Mouse (Mus musculus): ENCODE measurements around the gene Stac2. TPM values are rescaled to one million over a fixed set of nuclear protein-coding genes. Genes with fewer than 3 reads are reported as not detected.

Stac2 gene
- 3.7 and 4.3 TPM in 2 replicates for polyA plus RNA-seq (2015; fragmentation: Nextera tagmentation; extraction: Ambion mirVana)

GRCm38 (mm10) chr11:98052989-98053834, at the start of gene Stac2:
Gene Stac2 (minus strand): TSS chr11:98053462.
- H3K27me3 ChIP-seq, result peaks cover 51% of the 10 kb centered on the region
- H3K4me1 ChIP-seq, result peaks cover 54% of the 10 kb centered on the region

GRCm38 (mm10) chr11:98101332-98101731, 48.1 kb upstream of the Stac2 start:
- Histone ChIP-seq H3K36me3 (peaks cover 94% of the 10 kb centered on the region), H3K4me1 (no peaks in the 10 kb centered on the region), H3K9ac (no peak overlapping the region), H3K4me3 (replicated peaks) (no peak overlapping the region), H3K27me3 (no peaks in the 10 kb centered on the region), H3K4me2 (no peak overlapping the region), H3K27ac (no peak overlapping the region), H3K9me3 (replicated peaks) (no peaks in the 10 kb centered on the region)
- WGBS, result 97% methylated on average over 3 of the region's 3 CpGs
- ATAC-seq (replicated peaks; ENCODE audit: low FRiP score), result no peak

More at GRCm38 (mm10) chr11:98052989-98053834, at the start of gene Stac2:
- ATAC-seq (replicated peaks; ENCODE audit: low FRiP score), result peak; percentile 93
- Histone ChIP-seq H3K4me3 (replicated peaks) (peak within 1 kb of the TSS; percentile 52), H3K27ac (peak within 1 kb of the TSS; percentile 29; the same call in 1 of the 2 replicates), H3K36me3 (no peaks in the 10 kb centered on the region), H3K9ac (peak within 1 kb of the TSS; percentile 45), H3K9me3 (replicated peaks) (no peaks in the 10 kb centered on the region), H3K4me2 (peak within 1 kb of the TSS; percentile 82)
- WGBS, result under 1% methylated on average over 41 of the region's 48 CpGs

DNA sequence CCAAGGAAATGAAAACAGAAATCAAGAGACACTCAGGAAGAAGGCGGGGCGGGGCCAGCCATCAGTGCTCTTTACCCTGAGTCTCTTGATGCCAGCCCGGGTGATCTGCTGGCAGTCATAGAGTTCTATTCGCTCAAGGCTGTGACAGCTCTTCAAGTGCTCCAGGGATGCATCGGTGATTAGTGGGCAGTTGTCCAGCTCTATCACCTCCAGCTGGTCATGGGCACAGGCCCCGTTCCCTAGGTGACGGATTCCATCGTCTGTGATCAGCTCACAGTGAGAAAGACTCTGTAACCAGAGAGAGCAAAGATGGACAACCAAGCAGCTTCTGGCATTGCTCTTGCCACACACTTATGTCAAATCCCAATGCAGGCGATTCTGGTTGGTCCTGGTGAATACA, 37.3 kb upstream of the Stac2 start:
- no peak for ATAC-seq (replicated peaks; ENCODE audit: low FRiP score)
- H3K4me2 ChIP-seq, result no peak overlapping the region
- H3K4me3 ChIP-seq (replicated peaks), result no peak overlapping the region
- 0 out of 2 replicates have a peak, but pooled peaks cover 4% of the 10 kb centered on the region for H3K4me1 ChIP-seq
- H3K36me3 ChIP-seq, result peaks cover 74% of the 10 kb centered on the region
- 95% methylated on average over 9 of the region's 9 CpGs for WGBS
- H3K27ac ChIP-seq, result no peak overlapping the region
- H3K9ac ChIP-seq, result no peak overlapping the region
- H3K9me3 ChIP-seq (replicated peaks), result no peaks in the 10 kb centered on the region
- no peaks in the 10 kb centered on the region for H3K27me3 ChIP-seq

GRCm38 (mm10) chr11:98088224-98088623, 35.0 kb upstream of the Stac2 start:
- Histone ChIP-seq H3K36me3 (peaks cover 69% of the 10 kb centered on the region), H3K9me3 (replicated peaks) (no peaks in the 10 kb centered on the region), H3K4me2 (no peak overlapping the region), H3K9ac (no peak overlapping the region), H3K27ac (no peak overlapping the region), H3K27me3 (no peaks in the 10 kb centered on the region), H3K4me1 (0 out of 2 replicates have a peak, but pooled peaks cover 4% of the 10 kb centered on the region), H3K4me3 (replicated peaks) (no peak overlapping the region)
- WGBS, result 46% methylated on average over 7 of the region's 7 CpGs
- 0 out of 2 replicates have a peak, but pooled peaks have one; percentile 49 for ATAC-seq (replicated peaks; ENCODE audit: low FRiP score)

DNA sequence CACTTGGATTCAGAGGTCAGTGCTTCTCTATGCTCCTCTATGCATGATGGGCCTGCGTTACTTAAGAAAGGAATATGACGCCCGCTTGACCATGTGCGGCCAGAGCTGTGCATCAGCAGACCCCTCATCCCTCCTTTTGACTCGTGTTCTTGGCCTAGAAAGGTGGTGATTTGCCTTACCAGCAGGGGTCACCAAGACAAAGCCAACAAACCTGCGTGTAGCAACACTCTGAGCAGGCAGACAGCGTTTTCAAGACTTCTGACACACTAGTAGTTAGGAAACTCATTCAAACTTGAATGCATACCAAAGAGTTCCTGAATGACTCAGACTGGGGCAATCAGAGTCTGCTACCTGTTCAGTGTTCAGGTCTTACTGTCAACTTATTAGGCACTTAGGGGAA, 33.3 kb upstream of the Stac2 start:
- ATAC-seq (replicated peaks; ENCODE audit: low FRiP score), result no peak
- Histone ChIP-seq H3K4me3 (replicated peaks) (no peak overlapping the region), H3K4me1 (0 out of 2 replicates have a peak, but pooled peaks cover 4% of the 10 kb centered on the region), H3K27ac (no peak overlapping the region), H3K4me2 (no peak overlapping the region), H3K9me3 (replicated peaks) (no peaks in the 10 kb centered on the region), H3K9ac (no peak overlapping the region), H3K27me3 (no peaks in the 10 kb centered on the region), H3K36me3 (peaks cover 52% of the 10 kb centered on the region)
- WGBS, result 74% methylated on average over 7 of the region's 7 CpGs

DNA sequence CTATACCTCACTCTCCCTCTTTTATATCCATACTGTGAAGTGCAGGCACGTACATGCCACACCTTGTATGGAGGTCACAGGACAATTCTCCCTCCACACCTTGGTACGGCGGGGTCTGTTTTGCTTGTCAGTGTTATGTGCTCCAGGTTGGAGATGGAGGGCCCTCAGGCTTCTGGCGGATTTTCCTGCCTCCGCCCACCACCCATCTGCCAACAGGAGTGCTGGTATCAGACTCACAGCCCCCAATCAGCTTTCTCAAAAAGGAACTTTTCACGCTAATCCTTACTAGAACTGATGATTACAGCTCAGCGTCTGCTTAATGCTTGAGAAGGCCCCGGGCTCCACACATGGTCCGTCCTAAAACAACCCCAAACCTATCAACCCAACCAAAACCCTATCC, 32.9 kb upstream of the Stac2 start:
- Histone ChIP-seq H3K27me3 (no peaks in the 10 kb centered on the region), H3K4me1 (0 out of 2 replicates have a peak, but pooled peaks cover 4% of the 10 kb centered on the region), H3K36me3 (peaks cover 48% of the 10 kb centered on the region), H3K9me3 (replicated peaks) (no peaks in the 10 kb centered on the region), H3K9ac (no peak overlapping the region), H3K4me2 (no peak overlapping the region), H3K4me3 (replicated peaks) (no peak overlapping the region), H3K27ac (no peak overlapping the region)
- WGBS, result 93% methylated on average over 9 of the region's 9 CpGs
- no peak for ATAC-seq (replicated peaks; ENCODE audit: low FRiP score)

- Histone ChIP-seq H3K4me2 (no peak overlapping the region), H3K27me3 (no peaks in the 10 kb centered on the region), H3K9ac (no peak overlapping the region), H3K4me1 (no peaks in the 10 kb centered on the region), H3K27ac (no peak overlapping the region), H3K36me3 (peaks cover 18% of the 10 kb centered on the region), H3K9me3 (replicated peaks) (no peaks in the 10 kb centered on the region), H3K4me3 (replicated peaks) (no peak overlapping the region)
- WGBS, result 88% methylated on average over 7 of the region's 7 CpGs
- no peak for ATAC-seq (replicated peaks; ENCODE audit: low FRiP score)
Observed at GRCm38 (mm10) chr11:98082745-98083144, 29.5 kb upstream of the Stac2 start.

- no peak overlapping the region for H3K27ac ChIP-seq
- no peak overlapping the region for H3K4me3 ChIP-seq (replicated peaks)
- H3K4me1 ChIP-seq, result no peaks in the 10 kb centered on the region
- H3K9ac ChIP-seq, result no peak overlapping the region
- WGBS, result 83% methylated on average over 6 of the region's 6 CpGs
- no peak for ATAC-seq (replicated peaks; ENCODE audit: low FRiP score)
- H3K36me3 ChIP-seq, result peaks cover 8% of the 10 kb centered on the region
- no peaks in the 10 kb centered on the region for H3K9me3 ChIP-seq (replicated peaks)
- 0 out of 2 replicates have a peak, but pooled peaks cover 2% of the 10 kb centered on the region for H3K27me3 ChIP-seq
- H3K4me2 ChIP-seq, result no peak overlapping the region
Observed at GRCm38 (mm10) chr11:98080450-98080849, 27.2 kb upstream of the Stac2 start.

- Histone ChIP-seq H3K36me3 (no peaks in the 10 kb centered on the region), H3K9ac (no peak overlapping the region)
- 86% methylated on average over 8 of the region's 8 CpGs for WGBS
Observed at GRCm38 (mm10) chr11:98077086-98077485, 23.8 kb upstream of the Stac2 start.

DNA sequence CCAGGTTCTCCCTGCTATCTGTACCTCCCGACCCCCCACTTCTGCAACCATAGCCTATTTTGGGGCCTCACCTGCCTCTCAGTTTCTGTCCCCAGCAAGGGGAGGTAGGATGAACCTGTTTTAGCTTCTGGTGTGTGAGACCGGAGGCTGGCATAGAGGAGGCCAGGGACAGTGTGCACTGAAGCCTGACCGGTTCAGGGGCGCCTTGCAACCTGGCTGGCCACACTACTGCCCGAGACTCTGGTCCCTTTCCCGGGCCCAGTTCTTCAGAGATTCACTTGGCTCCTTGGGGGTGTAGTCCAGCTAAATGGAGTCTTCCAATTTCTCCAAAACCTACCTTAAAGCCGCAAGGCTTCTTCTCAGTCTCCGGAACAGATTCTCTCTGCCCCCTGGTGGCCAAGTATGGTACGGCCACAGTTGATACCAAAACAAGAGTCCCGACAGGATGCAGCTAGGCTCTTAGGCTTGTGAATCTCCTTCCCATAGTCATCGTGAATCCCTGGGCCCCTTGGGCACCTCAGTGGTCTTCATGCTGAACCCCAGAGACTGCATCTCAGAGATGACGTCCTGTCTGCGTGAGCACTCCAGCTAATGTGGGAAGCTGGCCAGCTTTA, 22.0 kb upstream of the Stac2 start:
- peak overlapping the region; percentile 54 for H3K4me2 ChIP-seq
- H3K27ac ChIP-seq, result no peak overlapping the region
- H3K9me3 ChIP-seq (replicated peaks), result no peaks in the 10 kb centered on the region
- no peaks in the 10 kb centered on the region for H3K36me3 ChIP-seq
- peak overlapping the region; percentile 21 for H3K4me3 ChIP-seq (replicated peaks)
- WGBS, result 14% methylated on average over 13 of the region's 13 CpGs
- H3K27me3 ChIP-seq, result 0 out of 2 replicates have a peak, but pooled peaks cover 2% of the 10 kb centered on the region
- no peak for ATAC-seq (replicated peaks; ENCODE audit: low FRiP score)
- H3K9ac ChIP-seq, result no peak overlapping the region
- peaks cover 5% of the 10 kb centered on the region for H3K4me1 ChIP-seq

More at GRCm38 (mm10) chr11:98077086-98077485, 23.8 kb upstream of the Stac2 start:
- H3K4me2 ChIP-seq, result no peak overlapping the region
- no peak overlapping the region for H3K4me3 ChIP-seq (replicated peaks)
- ATAC-seq (replicated peaks; ENCODE audit: low FRiP score), result no peak
- H3K27ac ChIP-seq, result no peak overlapping the region
- no peaks in the 10 kb centered on the region for H3K9me3 ChIP-seq (replicated peaks)
- peaks cover 5% of the 10 kb centered on the region for H3K4me1 ChIP-seq
- 0 out of 2 replicates have a peak, but pooled peaks cover 2% of the 10 kb centered on the region for H3K27me3 ChIP-seq

- H3K4me2 ChIP-seq, result no peak overlapping the region
- no peak overlapping the region for H3K27ac ChIP-seq
- 92% methylated on average over 4 of the region's 4 CpGs for WGBS
- peaks cover 5% of the 10 kb centered on the region for H3K4me1 ChIP-seq
- ATAC-seq (replicated peaks; ENCODE audit: low FRiP score), result no peak
- H3K9me3 ChIP-seq (replicated peaks), result no peaks in the 10 kb centered on the region
- H3K36me3 ChIP-seq, result no peaks in the 10 kb centered on the region
- H3K4me3 ChIP-seq (replicated peaks), result no peak overlapping the region
- no peak overlapping the region for H3K9ac ChIP-seq
- H3K27me3 ChIP-seq, result 0 out of 2 replicates have a peak, but pooled peaks cover 2% of the 10 kb centered on the region
Observed at GRCm38 (mm10) chr11:98073442-98073841, 20.2 kb upstream of the Stac2 start.

DNA sequence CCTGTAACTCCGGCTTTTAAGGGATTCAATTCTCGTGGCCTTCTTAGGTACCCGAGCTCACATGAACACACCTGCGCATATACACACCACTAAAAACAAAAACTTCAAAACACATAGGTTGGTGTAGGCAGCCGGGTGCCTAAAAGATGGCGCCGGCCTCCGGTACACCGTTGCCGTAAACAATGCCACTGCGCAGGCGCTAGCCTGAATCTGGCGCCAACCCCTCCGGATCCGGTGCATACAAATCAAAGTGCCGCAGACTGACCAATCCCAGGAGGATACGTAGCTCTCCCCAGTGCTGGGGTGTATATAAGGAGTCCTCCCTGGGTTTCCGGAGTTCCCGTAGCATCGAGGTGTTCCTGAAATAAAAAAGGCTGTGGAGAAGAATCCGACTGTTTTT, 14.0 kb upstream of the Stac2 start:
- H3K36me3 ChIP-seq, result no peaks in the 10 kb centered on the region
- WGBS, result 93% methylated on average over 21 of the region's 21 CpGs
- no peak overlapping the region for H3K4me3 ChIP-seq (replicated peaks)
- ATAC-seq (replicated peaks; ENCODE audit: low FRiP score), result no peak
- H3K4me1 ChIP-seq, result no peaks in the 10 kb centered on the region
- no peak overlapping the region for H3K27ac ChIP-seq
- no peak overlapping the region for H3K4me2 ChIP-seq
- H3K9me3 ChIP-seq (replicated peaks), result 0 out of 2 replicates have a peak, but pooled peaks cover 5% of the 10 kb centered on the region
- no peak overlapping the region for H3K9ac ChIP-seq
- no peaks in the 10 kb centered on the region for H3K27me3 ChIP-seq
